Mouse (Mus musculus) subcutaneous adipose tissue, adult 2 months (tissue): ENCODE data around the gene Olfr328. TPM values are rescaled to one million over a fixed set of nuclear protein-coding genes. Genes with fewer than 3 reads are reported as not detected.

Experiments
- polyA plus RNA-seq: library from polyadenylated mRNA; depleted of rRNA; stranded (reverse); fragments of >200 nt; gene quantifications from 2 replicates; pipeline ENCODE4 v1.2.3, GENCODE M21; 2012; ENCODE audit warnings: low replicate concordance; rRNA removed

The Olfr328 gene
- polyA plus RNA-seq = not detected in 2 replicates

GRCm38 (mm10) chr11:58555536-58555935 lies at the start of gene Olfr328:
TSS of gene Olfr328 (minus strand) at chr11:58555636.

GRCm38 (mm10) chr11:58594814-58595213 lies 39.4 kb upstream of the Olfr328 start, which contains the start of gene Olfr324:
TSS of gene Olfr324 (plus strand) at chr11:58595114.

DNA sequence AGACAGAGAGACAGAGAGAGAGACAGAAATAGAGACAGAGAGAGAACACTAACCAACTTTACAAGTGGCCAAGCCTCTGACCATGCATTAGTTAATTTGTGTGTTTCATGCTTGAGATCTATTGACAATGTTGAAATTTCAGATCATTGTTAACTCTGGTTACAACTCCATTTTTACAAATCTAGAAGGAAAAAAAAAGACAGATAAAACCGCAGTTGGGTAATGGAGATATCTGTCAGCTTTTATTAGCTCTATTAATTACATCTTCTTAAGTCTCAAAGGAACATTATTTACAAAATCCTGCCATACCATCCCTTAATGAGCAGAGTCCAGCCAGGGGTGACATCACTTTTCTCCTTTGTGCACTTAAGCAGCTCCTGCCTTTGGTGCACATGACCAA lies 22.0 kb upstream of the Olfr328 start, which contains the start of gene Olfr325:
TSS of gene Olfr325 (plus strand) at position 301 of the 400 bp plus-strand sequence.

GRCm38 (mm10) chr11:58570405-58570804 lies 15.0 kb upstream of the Olfr328 start, which contains the start of gene Olfr224:
TSS of gene Olfr224 (minus strand) at chr11:58570553.

DNA sequence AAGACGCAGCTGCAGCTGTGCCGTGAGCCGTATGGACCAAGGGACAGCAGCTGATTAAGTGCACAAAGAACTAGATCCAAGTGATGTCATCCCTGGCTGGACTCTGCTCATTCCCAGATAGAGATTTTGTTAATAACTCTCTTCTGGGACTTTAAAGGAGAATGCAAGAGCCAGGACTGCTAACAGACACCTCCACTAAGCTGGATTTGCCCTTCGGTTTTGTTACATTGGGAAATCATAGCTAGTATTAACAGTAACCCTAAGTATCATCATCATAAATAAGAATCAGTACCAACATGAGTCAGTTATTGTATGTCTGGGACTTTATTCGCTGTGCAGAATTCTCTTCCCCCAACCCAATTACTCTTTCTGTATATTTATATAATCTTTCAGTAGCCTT lies 9.1 kb downstream of the Olfr328 start, which contains the start of gene Olfr329-ps:
TSS of gene Olfr329-ps (minus strand) at position 101 of the 400 bp plus-strand sequence.

DNA sequence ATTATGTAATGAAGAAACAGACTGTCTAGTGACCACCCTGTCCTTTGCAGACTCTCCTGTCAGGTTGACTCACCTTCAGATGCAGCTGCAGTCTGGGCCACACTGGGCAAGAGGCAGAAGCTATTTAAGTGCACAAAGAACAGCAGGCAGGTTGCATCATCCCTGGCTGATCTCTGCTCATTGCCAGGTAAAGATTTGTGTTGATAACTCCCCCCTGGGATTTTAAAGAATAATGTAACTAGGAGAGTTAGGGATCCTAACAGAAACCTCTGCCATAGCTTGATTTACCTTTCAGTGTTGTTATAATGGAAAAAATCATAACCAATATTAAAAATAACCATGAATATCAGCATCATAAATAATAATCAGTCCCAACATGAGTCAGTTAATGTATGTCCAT lies 20.7 kb downstream of the Olfr328 start, which contains the start of gene Olfr330:
TSS of gene Olfr330 (minus strand) at position 101 of the 400 bp plus-strand sequence.

DNA sequence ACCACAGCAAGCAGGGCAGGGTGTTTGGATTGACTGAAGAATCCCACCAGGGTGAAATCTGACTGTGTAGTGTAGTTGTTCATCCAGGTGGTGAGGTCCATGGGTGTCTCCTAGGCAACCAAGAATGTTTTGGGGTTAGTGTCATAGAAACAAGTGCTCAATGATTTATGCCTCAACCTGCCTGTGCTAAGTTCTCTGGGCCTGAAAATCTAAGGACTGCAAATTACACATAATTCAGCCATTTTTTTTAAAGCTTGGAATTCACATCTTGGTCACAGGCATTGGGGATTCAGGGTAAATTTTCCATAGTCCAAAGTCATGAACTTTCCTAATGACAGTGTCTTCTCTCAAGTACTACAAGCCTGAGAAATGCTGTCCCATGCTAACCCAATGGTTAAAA lies 53.0 kb downstream of the Olfr328 start, which contains the start of gene Olfr331:
TSS of gene Olfr331 (minus strand) at position 101 of the 400 bp plus-strand sequence.

Other genes starting within 250 kb of the Olfr328 start
- 17.5 and 37.2 TPM in 2 replicates for gene Zfp692, start 248.6 kb downstream of the Olfr328 start, polyA plus RNA-seq
- 30.7 and 40.5 TPM in 2 replicates for gene Zfp672, start 225.3 kb downstream of the Olfr328 start, polyA plus RNA-seq
- 35.8 and 47.7 TPM in 2 replicates for gene Sh3bp5l, start 224.9 kb downstream of the Olfr328 start, polyA plus RNA-seq
- gene Lypd8, start 176.6 kb downstream of the Olfr328 start, polyA plus RNA-seq = 2.0 and 2.6 TPM in 2 replicates
- gene 1810065E05Rik, start 134.5 kb downstream of the Olfr328 start, polyA plus RNA-seq = not detected in 2 replicates
- gene Gm12253, start 123.1 kb downstream of the Olfr328 start, polyA plus RNA-seq = not detected in 2 replicates
- gene Lypd9, start 102.7 kb downstream of the Olfr328 start, polyA plus RNA-seq = not detected in 2 replicates
- not detected in 2 replicates for gene Olfr30, start 93.4 kb downstream of the Olfr328 start, polyA plus RNA-seq
- gene Olfr332, start 63.1 kb downstream of the Olfr328 start, polyA plus RNA-seq = not detected in 2 replicates
- not detected in 2 replicates for gene Olfr331, start 53.1 kb downstream of the Olfr328 start, polyA plus RNA-seq
- not detected in 2 replicates for gene Olfr330, start 20.8 kb downstream of the Olfr328 start, polyA plus RNA-seq
- not detected in 2 replicates for gene Olfr329-ps, start 9.2 kb downstream of the Olfr328 start, polyA plus RNA-seq
- 0.18 TPM in 1 of 2 replicates, not detected in the other for gene Olfr224, start 14.9 kb upstream of the Olfr328 start, polyA plus RNA-seq
- not detected in 2 replicates for gene Olfr325, start 22.1 kb upstream of the Olfr328 start, polyA plus RNA-seq
- gene Olfr324, start 39.5 kb upstream of the Olfr328 start, polyA plus RNA-seq = not detected in 2 replicates
- 1.3 TPM in 1 of 2 replicates, not detected in the other for gene 2210407C18Rik, start 60.4 kb upstream of the Olfr328 start, polyA plus RNA-seq
- gene Olfr323, start 74.9 kb upstream of the Olfr328 start, polyA plus RNA-seq = not detected in 2 replicates
- 0.17 TPM in 1 of 2 replicates, not detected in the other for gene Trim58, start 84.8 kb upstream of the Olfr328 start, polyA plus RNA-seq
- not detected in 2 replicates for gene Olfr322, start 103.1 kb upstream of the Olfr328 start, polyA plus RNA-seq
- gene Olfr320, start 125.5 kb upstream of the Olfr328 start, polyA plus RNA-seq = not detected in 2 replicates
- gene Olfr319, start 143.5 kb upstream of the Olfr328 start, polyA plus RNA-seq = not detected in 2 replicates
- gene Olfr318, start 168.4 kb upstream of the Olfr328 start, polyA plus RNA-seq = not detected in 2 replicates
- gene Olfr317, start 183.6 kb upstream of the Olfr328 start, polyA plus RNA-seq = not detected in 2 replicates
- gene Olfr316, start 197.1 kb upstream of the Olfr328 start, polyA plus RNA-seq = not detected in 2 replicates
- gene Olfr315, start 217.6 kb upstream of the Olfr328 start, polyA plus RNA-seq = not detected in 2 replicates
- gene Olfr314, start 227.3 kb upstream of the Olfr328 start, polyA plus RNA-seq = not detected in 2 replicates
- gene Fam183b, start 246.3 kb upstream of the Olfr328 start, polyA plus RNA-seq = 0.37 and 2.4 TPM in 2 replicates